Mouse (Mus musculus) MEL (cell line): ENCODE measurements around the gene Trarg1. TPM values are rescaled to one million over a fixed set of nuclear protein-coding genes. Genes with fewer than 3 reads are reported as not detected.

Source experiments
- DNase-seq: peaks from one replicate; pipeline ENCODE4 v3.0.0; 2011; ENCODE audit warnings: low read depth, low spot score
- H3K27ac ChIP-seq: 2 replicates; pipeline ENCODE4 v1.5.1; 2012; ENCODE audit warnings: low read depth, mild to moderate bottlenecking, control low read depth, low read length, moderate library complexity; ENCODE audit not compliant: control insufficient read depth
- H3K27me3 ChIP-seq, 2 experiments: fragments of 150-350 bp in 1 of 2; sonication (generic) in 1 of 2; 2 replicates each; pipeline ENCODE4 v1.6.1; 2012; ENCODE audit warnings: low read length in 2 of 2, mild to moderate bottlenecking in 2 of 2, improper control_type of control experiment in 1 of 2, moderate library complexity in 1 of 2; ENCODE audit not compliant: insufficient read depth in 2 of 2, control insufficient read depth in 1 of 2
- H3K36me3 ChIP-seq, 2 experiments: 2 replicates each; pipeline ENCODE4 v1.6.1; 2012 to 2014; ENCODE audit warnings: low read length in 2 of 2, improper control_type of control experiment in 1 of 2, inconsistent platforms in 1 of 2, mild to moderate bottlenecking in 1 of 2; ENCODE audit not compliant: insufficient read depth in 2 of 2, control insufficient read depth in 1 of 2
- H3K4me1 ChIP-seq, 2 experiments: fragments of 150-350 bp in 1 of 2; sonication (generic) in 1 of 2; 2 replicates each; pipeline ENCODE4 v1.6.1; 2012; ENCODE audit warnings: low read length in 2 of 2, improper control_type of control experiment in 1 of 2, mild to moderate bottlenecking in 1 of 2; ENCODE audit not compliant: insufficient read depth in 2 of 2, control insufficient read depth in 1 of 2
- H3K4me3 ChIP-seq, 2 experiments: fragments of 150-350 bp in 1 of 2; sonication (generic) in 1 of 2; 2 replicates each; pipeline ENCODE4 v1.5.1; 2012; ENCODE audit warnings: low read depth in 2 of 2, low read length in 2 of 2, mild to moderate bottlenecking in 2 of 2, moderate library complexity in 2 of 2, control low read depth in 1 of 2, improper control_type of control experiment in 1 of 2; ENCODE audit not compliant: control insufficient read depth in 1 of 2, insufficient read depth in 1 of 2
- H3K79me2 ChIP-seq: 2 replicates; pipeline ENCODE4 v1.6.1; 2012; ENCODE audit warnings: mild to moderate bottlenecking, low read length, moderate library complexity; ENCODE audit not compliant: control insufficient read depth, poor library complexity, insufficient read depth
- H3K9ac ChIP-seq: 2 replicates; pipeline ENCODE4 v1.6.1; 2012; ENCODE audit warnings: low read depth, mild to moderate bottlenecking, control low read depth, low read length, moderate library complexity; ENCODE audit not compliant: control insufficient read depth, poor library complexity, severe bottlenecking
- H3K9me3 ChIP-seq: fragments of 150-350 bp; sonication (generic); replicated peaks from 2 replicates; pipeline ENCODE4 v1.6.1; 2012; ENCODE audit warnings: mild to moderate bottlenecking, low read length, improper control_type of control experiment, moderate library complexity; ENCODE audit not compliant: insufficient read depth
- BHLHE40 ChIP-seq: IDR thresholded peaks from 2 replicates; pipeline ENCODE4 v1.6.1; 2012; ENCODE audit warnings: low read depth, mild to moderate bottlenecking, inconsistent platforms, low read length, improper control_type of control experiment, borderline replicate concordance
- CHD2 ChIP-seq: IDR thresholded peaks from 2 replicates; pipeline ENCODE4 v1.6.1; 2011; ENCODE audit warnings: low read length, improper control_type of control experiment
- E2F4 ChIP-seq: IDR thresholded peaks from 2 replicates; pipeline ENCODE4 v1.6.1; 2011; ENCODE audit warnings: low read depth, low read length, improper control_type of control experiment, borderline replicate concordance
- ELF1 ChIP-seq: IDR thresholded peaks from 2 replicates; pipeline ENCODE4 v1.6.1; 2014; ENCODE audit warnings: low read depth, mild to moderate bottlenecking, inconsistent platforms, low read length, improper control_type of control experiment, moderate library complexity
- GATA1 ChIP-seq: IDR thresholded peaks from 2 replicates; pipeline ENCODE4 v1.6.1; 2011; ENCODE audit warnings: low read depth, low read length, improper control_type of control experiment
- JUND ChIP-seq: IDR thresholded peaks from 2 replicates; pipeline ENCODE4 v1.6.1; 2011; ENCODE audit warnings: low read depth, mild to moderate bottlenecking, improper control_type of control experiment, low read length
- MAFK ChIP-seq: IDR thresholded peaks from 2 replicates; pipeline ENCODE4 v1.6.1; 2011; ENCODE audit warnings: low read depth, mild to moderate bottlenecking, low read length, improper control_type of control experiment, borderline replicate concordance
- MAX ChIP-seq: IDR thresholded peaks from 2 replicates; pipeline ENCODE4 v1.6.1; 2011; ENCODE audit warnings: low read length, improper control_type of control experiment
- MAZ ChIP-seq: IDR thresholded peaks from 2 replicates; pipeline ENCODE4 v1.6.1; 2012; ENCODE audit warnings: low read depth, mild to moderate bottlenecking, inconsistent platforms, low read length, improper control_type of control experiment
- MXI1 ChIP-seq: IDR thresholded peaks from 2 replicates; pipeline ENCODE4 v1.6.1; 2011; ENCODE audit warnings: mild to moderate bottlenecking, low read depth, low read length, improper control_type of control experiment
- MYB ChIP-seq: IDR thresholded peaks from 2 replicates; pipeline ENCODE4 v1.6.1; 2011; ENCODE audit warnings: mild to moderate bottlenecking, low read depth, low read length, improper control_type of control experiment
- NELFE ChIP-seq: IDR thresholded peaks from 2 replicates; pipeline ENCODE4 v1.6.1; 2011; ENCODE audit warnings: low read depth, low read length, improper control_type of control experiment
- NRF1 ChIP-seq: IDR thresholded peaks from 2 replicates; pipeline ENCODE4 v1.6.1; 2014; ENCODE audit warnings: low read depth, mild to moderate bottlenecking, inconsistent platforms, low read length, improper control_type of control experiment, moderate library complexity; ENCODE audit not compliant: poor library complexity, insufficient read depth, severe bottlenecking
- POLR2AphosphoS2 ChIP-seq: IDR thresholded peaks from 2 replicates; pipeline ENCODE4 v1.6.1; 2011; ENCODE audit warnings: low read length, improper control_type of control experiment
- POLR2AphosphoS5 ChIP-seq: IDR thresholded peaks from 2 replicates; pipeline ENCODE4 v1.6.1; 2012; ENCODE audit warnings: low read depth, borderline replicate concordance, mild to moderate bottlenecking, inconsistent platforms, low read length, moderate library complexity, mixed read lengths
- SIN3A ChIP-seq: IDR thresholded peaks from 2 replicates; pipeline ENCODE4 v1.6.1; 2012; ENCODE audit warnings: low read length, improper control_type of control experiment, inconsistent platforms
- USF1 ChIP-seq: IDR thresholded peaks from 2 replicates; pipeline ENCODE4 v1.6.1; 2014; ENCODE audit warnings: low read depth, mild to moderate bottlenecking, inconsistent platforms, low read length, improper control_type of control experiment, moderate library complexity
- USF2 ChIP-seq, 2 experiments: IDR thresholded peaks; 2 replicates each; pipeline ENCODE4 v1.6.1; 2011 to 2012; ENCODE audit warnings: improper control_type of control experiment in 2 of 2, low read length in 2 of 2, borderline replicate concordance in 1 of 2, inconsistent platforms in 1 of 2, low read depth in 1 of 2, mild to moderate bottlenecking in 1 of 2; ENCODE audit not compliant: insufficient read depth in 1 of 2
- ZKSCAN1 ChIP-seq: IDR thresholded peaks from 2 replicates; pipeline ENCODE4 v1.6.1; 2012; ENCODE audit warnings: low read depth, mild to moderate bottlenecking, inconsistent platforms, low read length, improper control_type of control experiment, moderate library complexity
- ZMIZ1 ChIP-seq: IDR thresholded peaks from 2 replicates; pipeline ENCODE4 v1.6.1; 2012; ENCODE audit warnings: low read depth, mild to moderate bottlenecking, inconsistent platforms, low read length, improper control_type of control experiment, moderate library complexity
- polyA plus RNA-seq, 2 experiments: library from polyadenylated mRNA; stranded (reverse) in 1 of 2; unstranded in 1 of 2; fragments of >175 nt in 1 of 2; fragments of >200 nt in 1 of 2; gene quantifications; 2 replicates each; pipeline versions ENCODE4 v1.2.1 to v1.2.4; 2012; ENCODE audit warnings: low replicate concordance in 2 of 2, low read depth in 1 of 2; ENCODE audit not compliant: insufficient read length in 2 of 2, insufficient read depth in 1 of 2, missing spikeins in 1 of 2
- total RNA-seq: library from RNA; depleted of rRNA; stranded (reverse); fragments of 300-350 nt; gene quantifications from 2 replicates; pipeline ENCODE4 v1.2.3, GENCODE M21; 2012

The Trarg1 gene
- total and polyA plus RNA-seq, 3 experiments: not detected

GRCm38 (mm10) chr11:76692096-76692495 lies 12.5 kb downstream of the Trarg1 start:
- Histone ChIP-seq H3K36me3 (no peaks in the 10 kb centered on the region), H3K4me1 (no peaks in the 10 kb centered on the region), H3K27me3 (peaks cover 0 to 2% of the 10 kb centered on the region in 2 experiments; a peak in 1 of 4 replicates), H3K79me2 (no peaks in the 10 kb centered on the region), H3K9me3 (no peaks in the 10 kb centered on the region), H3K4me3 (no peak overlapping the region), H3K27ac (no peak overlapping the region), H3K9ac (no peak overlapping the region)
- DNase-seq: no peak
- TF ChIP-seq JUND: no peak
- TF ChIP-seq MAX: no peak
- no peak for TF ChIP-seq ZMIZ1
- TF ChIP-seq ZKSCAN1: no peak
- no peak for TF ChIP-seq NRF1
- TF ChIP-seq MXI1: no peak
- no peak for TF ChIP-seq POLR2AphosphoS5
- TF ChIP-seq CHD2: no peak
- no peak for TF ChIP-seq BHLHE40
- no peak for TF ChIP-seq USF2 (IDR thresholded peaks at IDR 0.05; ENCODE audit: borderline replicate concordance in 1 of 2, insufficient read depth in 1 of 2, low read depth in 1 of 2, low read length in 2 of 2)
- no peak for TF ChIP-seq POLR2AphosphoS2
- TF ChIP-seq ELF1: no peak
- no peak for TF ChIP-seq E2F4
- TF ChIP-seq SIN3A: no peak
- TF ChIP-seq MAZ: no peak
- no peak for TF ChIP-seq GATA1
- TF ChIP-seq NELFE: no peak
- TF ChIP-seq MYB: no peak

DNA sequence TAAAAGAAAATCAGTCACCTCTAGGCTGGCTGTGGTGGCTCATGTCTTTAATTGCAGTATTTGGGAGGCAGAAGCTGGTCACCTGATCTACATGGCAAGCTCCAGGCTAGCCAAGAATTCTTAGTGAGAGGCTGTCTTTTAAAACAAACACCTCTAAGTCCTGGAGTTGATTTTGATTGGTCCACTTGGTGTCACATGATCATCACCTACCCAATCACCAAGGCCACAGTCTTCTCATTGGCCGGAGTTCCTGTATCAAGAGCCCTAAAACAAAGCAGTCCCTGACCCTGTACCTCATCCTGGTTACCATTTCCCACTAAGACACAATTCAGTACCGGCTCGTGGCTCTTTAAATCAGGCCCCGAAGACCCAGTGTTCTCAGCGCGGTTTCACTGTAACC lies 16.2 kb downstream of the Trarg1 start:
- H3K27me3 ChIP-seq: peaks cover 2 to 4% of the 10 kb centered on the region in 2 experiments; a peak in 3 of 4 replicates
- H3K4me3 ChIP-seq: no peak overlapping the region
- H3K4me1 ChIP-seq: no peaks in the 10 kb centered on the region; a peak in 1 of 4 replicates
- H3K79me2 ChIP-seq: no peaks in the 10 kb centered on the region
- no peak overlapping the region for H3K27ac ChIP-seq
- H3K9me3 ChIP-seq: no peaks in the 10 kb centered on the region
- peak; percentile 51 for DNase-seq
- H3K36me3 ChIP-seq: no peaks in the 10 kb centered on the region
- H3K9ac ChIP-seq: no peak overlapping the region
- peak; percentile 78 for TF ChIP-seq USF1
- TF ChIP-seq MAFK: no peak
- TF ChIP-seq USF2 (IDR thresholded peaks at IDR 0.05; ENCODE audit: borderline replicate concordance in 1 of 2, insufficient read depth in 1 of 2, low read depth in 1 of 2, low read length in 2 of 2): 0 out of 4 replicates have a peak, but pooled peaks of 1 of the 2 experiments have one; percentile 16
